Mouse (Mus musculus): Measurements from ENCODE around the gene Ptchd4.

Ptchd4 gene

DNA sequence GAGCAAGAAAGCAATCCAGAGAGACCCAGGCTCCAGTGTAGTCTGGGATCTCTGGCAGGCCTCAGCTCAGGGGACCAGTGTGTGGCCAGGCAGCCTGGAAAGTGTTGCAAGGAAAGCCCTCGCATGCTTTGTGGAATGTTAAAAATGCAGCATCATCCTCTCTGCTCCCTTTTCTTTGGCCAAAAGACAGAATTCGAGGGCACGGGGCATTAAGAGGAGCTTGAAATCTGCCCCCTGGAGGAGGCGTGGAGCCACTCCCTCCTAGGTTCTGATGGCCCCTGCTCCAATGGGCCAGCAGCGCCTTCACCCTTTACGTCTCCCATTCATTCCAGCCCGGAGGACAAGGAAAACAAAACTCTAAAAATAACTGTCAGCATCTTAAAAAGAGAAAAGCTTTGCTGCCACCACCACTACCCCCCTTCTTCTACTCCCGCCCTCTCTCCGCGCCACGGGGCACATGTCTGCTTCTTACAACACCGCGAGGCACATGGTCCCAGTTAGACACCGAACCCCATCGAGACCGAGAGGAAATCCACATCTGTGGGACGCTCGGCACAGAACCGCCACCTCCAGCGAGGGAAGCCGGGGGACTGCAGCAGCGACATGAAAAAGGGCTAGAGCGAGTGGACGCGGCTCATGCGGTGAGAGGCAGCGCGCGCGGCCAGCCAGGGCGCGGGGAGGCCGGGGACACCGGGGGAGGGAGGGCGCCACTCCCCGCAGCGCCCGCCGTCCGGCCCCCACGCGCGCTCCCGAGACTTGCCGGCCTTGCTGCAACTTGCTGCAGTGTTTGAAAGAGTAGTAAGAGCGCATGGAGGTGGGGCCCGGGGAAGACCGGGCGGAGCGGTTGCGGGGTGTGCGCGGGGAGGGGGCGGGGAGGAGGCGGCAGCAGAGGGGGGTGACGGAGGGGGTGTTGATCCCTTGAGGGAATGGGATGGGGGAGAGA lies at the start of gene Ptchd4:
Gene Ptchd4, plus strand, starts transcription at position 279 of the 943 bp plus-strand sequence.
- WGBS: 1% methylated on average over 55 of the region's 56 CpGs

DNA sequence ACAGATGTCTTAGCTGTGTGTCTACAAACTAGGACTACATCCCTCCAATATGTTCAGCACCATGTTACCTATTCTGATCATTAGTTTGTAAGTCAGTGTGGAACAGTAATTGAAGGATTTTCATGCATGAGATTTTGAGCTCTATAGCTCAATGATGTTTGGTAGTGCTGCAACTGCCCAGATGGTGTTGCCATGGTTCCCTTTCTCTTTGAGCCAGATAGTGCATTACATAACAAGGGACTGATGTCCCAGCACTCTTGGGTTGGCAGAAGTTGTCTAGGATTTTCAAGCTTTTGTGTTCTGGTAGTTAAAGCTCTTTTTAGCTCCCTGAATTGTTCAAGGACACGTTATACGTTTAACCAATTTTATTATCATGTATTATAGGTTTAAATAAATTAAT lies 38.9 kb upstream of the Ptchd4 start:
- WGBS: 37% methylated on average over 2 of the region's 2 CpGs

DNA sequence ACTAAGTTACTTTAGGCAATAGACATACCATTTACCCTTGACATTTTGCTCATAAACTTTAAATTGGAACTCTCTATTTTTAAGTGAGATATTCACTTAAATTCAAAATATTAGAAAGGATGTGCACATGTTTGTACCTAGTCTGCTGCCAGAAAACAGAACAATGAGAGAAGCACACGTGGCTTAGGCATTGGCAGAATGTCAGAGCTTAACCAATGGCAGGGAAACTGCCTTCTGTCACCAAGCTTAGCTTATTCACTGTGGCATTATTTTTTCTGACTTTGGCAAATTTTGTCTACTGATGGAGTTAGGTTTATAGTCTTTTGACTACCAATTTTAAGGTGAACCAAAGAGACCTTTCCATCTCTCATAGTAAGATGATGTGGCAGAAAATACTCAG lies 31.4 kb upstream of the Ptchd4 start:
- WGBS: 48% methylated on average over 1 of the region's 1 CpGs

DNA sequence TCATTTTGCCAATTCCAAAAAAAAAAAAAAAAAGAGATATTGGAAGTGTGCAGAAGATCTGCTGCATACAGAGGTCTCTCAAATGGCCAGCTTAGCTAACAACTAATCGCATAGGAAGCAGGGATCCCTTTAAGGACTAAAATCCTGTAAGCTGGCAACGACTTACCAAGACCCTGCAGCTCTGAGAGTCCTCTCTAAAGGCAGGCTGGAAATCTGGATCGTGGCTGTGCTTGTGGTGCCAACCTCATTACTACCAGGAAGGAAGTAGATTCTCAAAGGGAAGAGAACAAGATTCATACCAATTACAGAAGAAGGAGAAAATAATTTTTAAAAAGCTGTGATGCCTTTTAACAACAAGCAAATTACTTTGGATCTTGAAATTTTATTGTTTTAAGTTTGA lies 29.5 kb upstream of the Ptchd4 start:
- WGBS: 60% methylated on average over 3 of the region's 3 CpGs

DNA sequence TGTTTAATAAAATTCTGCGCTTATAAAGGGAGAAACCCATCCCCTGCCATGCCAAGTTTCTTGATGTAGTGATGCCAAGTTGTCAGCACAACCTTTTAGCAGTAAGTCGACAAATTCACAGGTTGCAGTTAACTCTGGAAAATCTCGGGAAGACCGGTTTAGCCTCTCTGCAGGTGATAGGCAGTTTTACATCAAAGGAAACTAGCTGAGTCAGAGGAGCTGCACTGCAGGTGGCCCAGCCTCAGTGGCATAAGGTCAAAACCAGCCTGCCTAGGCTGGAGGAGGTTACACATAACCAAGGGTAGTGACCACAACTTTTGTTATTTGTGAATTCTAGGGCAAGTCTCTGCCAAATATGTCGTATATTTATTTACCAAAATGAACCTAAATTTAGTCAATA lies 24.0 kb upstream of the Ptchd4 start:
- WGBS: 59% methylated on average over 5 of the region's 5 CpGs

DNA sequence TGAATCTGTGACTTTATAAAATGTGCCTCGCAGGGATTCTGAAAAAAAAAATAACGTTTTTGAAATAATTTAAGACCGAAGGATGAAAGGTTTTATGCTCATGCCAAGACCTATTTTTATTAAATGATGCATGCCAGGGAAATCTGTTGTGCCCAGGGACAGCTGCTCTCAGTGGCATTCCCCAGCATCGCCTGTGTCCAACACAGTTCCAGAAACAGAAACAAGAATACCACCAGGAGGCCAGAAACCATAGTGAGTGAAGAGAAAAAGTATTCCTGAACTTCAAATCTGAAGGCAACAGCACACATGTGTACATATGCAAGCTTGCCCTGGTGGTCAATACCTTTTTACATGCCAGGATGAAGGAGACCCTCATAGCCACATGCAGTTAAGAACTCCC lies 17.8 kb upstream of the Ptchd4 start:
- WGBS: 36% methylated on average over 4 of the region's 4 CpGs

DNA sequence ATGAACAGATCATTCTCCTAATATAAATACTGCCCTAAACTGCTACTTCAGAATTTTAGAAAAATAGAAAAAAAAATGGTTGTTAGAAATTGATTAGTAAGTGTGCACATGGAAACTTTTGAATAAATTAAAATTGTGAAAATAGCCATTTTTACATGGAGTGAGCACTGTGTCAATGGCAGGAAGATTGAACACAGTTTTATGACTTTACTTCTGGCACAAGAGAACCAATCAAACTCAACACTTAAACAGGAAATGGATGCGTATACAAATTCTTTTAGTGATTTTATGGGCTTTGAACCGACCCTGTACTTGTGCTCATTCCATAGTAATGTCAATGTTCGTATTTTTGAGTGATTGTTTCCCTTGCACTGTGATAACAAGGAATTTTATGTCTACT lies 16.1 kb upstream of the Ptchd4 start:
- 82% methylated on average over 3 of the region's 3 CpGs for WGBS

DNA sequence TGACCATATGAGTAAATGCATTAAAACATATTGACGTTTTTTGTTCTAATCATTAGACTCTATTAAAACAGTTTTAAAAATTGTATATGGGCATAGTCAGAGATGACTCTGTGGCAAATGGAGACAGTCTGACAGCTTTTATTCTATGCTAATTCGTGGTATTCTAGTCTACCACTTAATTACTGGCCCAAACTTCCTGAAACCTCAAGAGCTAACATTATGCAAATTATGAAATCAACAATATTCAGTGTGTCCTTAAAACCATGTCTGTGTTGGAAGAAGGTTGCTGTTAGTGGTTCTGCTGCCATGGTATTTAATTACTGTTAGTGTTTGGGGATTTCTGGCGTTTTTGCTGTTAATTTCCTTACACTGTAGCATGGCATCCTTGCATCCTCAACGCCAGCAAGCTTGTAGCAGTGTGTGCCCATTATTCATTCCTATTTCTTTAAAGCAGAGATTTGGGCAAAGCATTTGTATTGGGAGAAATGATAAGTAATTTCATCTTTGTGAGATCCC lies 12.6 kb upstream of the Ptchd4 start:
- WGBS: 71% methylated on average over 4 of the region's 4 CpGs

DNA sequence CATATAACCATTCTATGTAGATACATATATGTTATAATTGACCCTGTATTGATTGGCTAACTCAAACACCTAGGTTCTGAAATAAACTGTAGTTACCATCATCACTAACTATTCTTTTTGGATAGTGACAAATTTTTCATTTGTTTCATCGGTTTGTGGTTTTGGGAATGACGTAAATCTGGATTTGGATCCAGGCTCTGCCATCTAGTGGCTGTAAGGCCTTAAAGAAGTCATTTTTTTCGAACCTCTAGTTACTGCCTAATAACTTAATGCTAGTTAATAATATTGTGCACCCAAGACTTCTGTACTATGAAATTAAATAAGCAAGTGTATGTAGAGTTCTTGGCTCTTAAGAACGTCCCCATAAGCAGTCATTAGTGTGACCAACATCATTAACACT lies 11.5 kb upstream of the Ptchd4 start:
- WGBS: 48% methylated on average over 4 of the region's 4 CpGs

DNA sequence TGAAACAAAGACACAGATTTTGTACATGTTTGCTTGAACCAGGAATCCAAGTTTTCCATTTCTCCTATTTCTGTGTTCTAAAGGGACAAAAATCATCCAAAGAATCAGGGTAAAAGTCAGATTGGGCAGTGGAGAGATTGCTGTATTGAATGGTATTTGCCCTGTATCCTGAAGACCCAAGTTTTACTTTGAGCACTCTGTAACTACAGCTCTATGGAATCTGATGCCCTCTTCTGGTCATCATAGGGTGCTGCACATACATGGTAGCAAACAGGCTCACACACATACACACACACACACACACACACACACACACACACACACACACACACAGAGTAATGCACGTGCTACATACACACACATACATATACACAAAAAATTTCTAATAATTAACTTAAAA lies 8.7 kb upstream of the Ptchd4 start:
- 89% methylated on average over 1 of the region's 1 CpGs for WGBS

DNA sequence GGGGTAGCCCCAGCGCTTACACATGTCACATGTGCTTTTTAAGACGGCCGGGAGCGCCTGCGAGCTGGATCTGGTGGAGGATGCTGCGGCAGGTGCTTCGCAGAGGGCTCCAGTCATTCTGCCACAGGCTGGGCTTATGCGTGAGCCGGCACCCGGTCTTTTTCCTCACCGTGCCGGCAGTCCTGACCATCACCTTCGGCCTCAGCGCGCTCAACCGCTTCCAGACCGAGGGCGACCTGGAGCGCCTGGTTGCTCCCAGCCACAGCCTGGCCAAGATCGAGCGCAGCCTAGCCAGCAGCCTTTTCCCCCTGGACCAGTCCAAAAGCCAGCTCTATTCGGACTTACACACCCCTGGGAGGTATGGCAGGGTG lies 850 bp downstream of the Ptchd4 start:
- under 1% methylated on average over 22 of the region's 22 CpGs for WGBS

DNA sequence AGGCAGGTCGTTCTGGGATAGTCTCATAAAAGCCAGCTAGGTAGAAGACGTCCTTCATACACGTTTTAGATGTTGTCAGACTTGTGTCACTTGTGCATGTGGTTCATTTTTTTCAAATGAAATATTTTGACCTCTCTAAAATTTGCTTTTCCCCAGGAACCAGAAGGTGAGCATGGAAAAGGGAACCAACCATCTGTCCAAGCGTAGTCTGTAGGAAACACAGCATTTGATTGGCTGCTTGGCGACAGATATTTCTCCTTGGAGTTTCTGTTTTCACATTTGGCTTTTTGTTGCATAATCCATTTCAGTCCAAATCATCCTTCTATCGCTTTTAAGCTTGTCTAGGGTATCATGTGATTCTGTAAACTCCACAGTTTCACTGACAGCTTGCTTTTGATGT lies 20.8 kb downstream of the Ptchd4 start:
- WGBS: 74% methylated on average over 6 of the region's 6 CpGs

DNA sequence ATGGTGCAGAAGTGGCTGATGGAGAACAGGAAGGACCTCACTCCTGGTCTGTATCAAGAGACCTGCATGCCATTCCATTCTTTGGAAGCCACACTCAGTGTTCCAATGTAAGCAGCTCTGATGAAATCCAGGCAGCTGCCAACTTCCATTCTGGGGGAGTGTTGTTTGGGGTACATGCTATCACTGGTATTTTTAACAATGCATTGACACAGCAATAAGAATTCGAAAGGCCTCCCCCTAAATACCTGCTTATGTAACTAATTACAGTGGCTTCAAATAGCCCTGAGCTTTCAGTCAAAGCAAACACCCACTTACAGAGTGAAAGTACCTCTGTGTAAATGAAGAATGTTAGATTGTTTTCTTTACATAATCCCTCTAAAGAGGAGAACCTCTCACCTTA lies 42.7 kb downstream of the Ptchd4 start:
- WGBS: 21% methylated on average over 1 of the region's 1 CpGs

DNA sequence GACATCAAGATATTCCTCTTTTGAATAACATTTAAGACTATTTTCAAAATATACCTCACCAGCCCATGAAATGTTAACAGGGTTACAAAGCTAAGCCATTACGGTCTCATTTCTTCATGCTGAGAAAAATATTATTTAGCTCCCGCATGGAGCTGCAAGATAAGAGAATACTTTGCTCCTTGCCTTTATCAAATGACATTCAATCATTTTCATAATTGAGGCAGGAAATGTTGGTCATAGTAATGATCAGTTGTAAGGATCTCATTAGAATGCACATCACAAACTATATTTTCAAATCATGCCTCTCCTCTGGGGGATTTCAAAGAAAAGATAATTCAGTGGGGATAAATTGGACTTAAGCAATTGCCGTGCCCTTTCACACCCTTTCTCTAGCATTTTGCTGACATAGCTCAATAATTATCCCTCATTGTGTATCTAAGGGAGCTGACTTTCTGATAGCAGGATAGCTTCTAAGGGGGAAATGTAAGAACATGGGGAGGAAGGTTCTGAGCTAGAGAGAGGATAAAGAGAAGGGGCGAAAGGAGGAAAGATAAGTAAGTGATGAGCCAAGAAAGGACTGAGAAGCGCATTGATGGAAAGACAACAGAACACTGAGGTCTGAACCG lies 47.5 kb downstream of the Ptchd4 start:
- WGBS: 89% methylated on average over 6 of the region's 6 CpGs

DNA sequence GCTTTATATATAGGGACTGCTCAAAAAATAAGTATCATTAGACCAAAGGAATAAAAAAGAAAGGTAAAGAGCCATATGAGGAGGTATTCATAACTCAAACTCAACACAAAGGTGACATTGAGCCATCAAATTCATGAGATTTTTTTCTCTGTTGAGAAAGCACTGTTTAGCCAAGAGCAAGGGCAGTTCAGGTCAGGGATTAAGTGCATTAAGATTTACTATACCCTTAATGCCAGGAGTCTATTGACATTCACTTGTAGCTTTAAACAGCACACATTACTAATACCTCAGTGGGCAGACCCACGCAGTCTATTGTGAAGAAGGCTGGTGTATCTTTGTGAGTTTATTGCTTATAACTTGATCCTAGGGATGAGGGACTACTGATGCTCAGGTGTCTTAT lies 49.0 kb downstream of the Ptchd4 start:
- 82% methylated on average over 1 of the region's 1 CpGs for WGBS

DNA sequence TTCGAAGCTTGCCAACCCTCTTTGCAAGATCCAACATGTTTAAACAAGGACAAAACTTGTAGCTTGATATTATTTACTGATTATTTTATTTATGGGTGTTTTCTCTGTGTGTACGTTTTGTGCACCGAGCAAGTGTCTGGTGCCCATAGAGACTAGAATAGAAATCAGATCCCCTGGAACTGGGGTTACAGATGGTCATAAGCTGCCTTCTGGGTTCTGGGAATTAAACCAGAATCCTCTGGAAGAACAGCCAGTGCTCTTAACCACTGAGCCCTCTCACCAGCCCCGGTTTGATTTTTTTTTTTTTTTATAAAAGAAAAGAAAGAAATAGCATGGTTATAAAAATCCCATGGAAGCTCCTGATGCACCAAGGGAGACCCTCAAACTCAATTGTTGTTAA lies 59.1 kb downstream of the Ptchd4 start:
- WGBS: 85% methylated on average over 4 of the region's 4 CpGs

DNA sequence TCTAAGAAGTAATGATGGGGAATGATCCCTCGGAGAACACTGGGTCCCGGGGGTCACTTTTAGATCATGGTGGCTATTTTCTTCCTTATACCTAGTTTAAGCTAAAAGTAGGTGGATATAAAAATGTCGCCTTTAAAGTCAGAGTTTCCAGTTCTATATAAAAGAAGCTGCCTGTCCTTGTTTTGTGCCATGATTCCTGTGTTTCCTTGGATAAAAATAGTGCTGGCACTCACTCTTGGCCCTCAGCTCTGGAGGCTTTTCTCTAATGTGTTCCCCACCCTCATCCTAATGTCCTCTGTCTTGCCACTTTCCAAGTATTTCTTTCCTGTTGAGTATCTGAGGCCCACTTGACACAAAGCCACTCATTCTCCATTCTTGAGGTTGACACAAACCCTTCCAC lies 79.6 kb downstream of the Ptchd4 start:
- 66% methylated on average over 3 of the region's 3 CpGs for WGBS

DNA sequence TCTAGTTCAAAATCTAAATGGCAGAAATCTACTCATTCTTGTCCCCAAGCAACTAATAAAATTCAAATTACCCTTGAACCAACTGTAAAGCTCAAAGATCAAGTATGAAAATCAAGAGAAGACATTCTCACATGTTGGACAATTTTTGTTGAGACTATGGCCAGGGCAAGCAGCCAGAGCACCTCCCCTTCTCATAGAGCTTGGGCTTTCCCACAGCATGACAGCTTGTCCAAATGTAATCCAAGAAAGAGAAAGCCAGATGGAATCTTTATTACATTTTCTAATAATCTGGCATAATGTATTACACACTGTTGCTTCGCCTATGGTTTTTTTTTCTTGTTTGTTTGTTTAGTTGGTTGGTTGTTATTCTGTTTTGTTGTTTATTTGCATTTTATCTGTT lies 102.7 kb downstream of the Ptchd4 start:
- 98% methylated on average over 1 of the region's 1 CpGs for WGBS

DNA sequence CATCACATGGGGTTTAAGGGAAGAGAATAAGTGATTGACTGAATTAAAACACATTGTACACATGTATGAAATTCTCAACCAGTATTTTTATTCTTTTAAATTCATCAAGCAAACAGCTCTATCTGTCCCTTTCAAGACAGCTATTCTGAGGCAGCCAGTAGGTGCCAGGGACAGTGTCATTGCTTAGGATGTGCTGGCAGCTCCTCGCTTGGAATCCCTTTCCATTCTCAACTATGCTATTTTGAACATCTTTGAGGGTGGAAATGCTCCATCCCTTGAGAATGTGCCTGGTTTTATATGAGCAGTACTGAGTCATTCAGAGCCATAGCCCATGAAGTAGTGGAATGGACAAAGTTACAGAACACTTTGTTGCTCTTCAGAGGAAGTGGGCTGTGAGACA lies 112.2 kb downstream of the Ptchd4 start:
- WGBS: 50% methylated on average over 1 of the region's 1 CpGs

DNA sequence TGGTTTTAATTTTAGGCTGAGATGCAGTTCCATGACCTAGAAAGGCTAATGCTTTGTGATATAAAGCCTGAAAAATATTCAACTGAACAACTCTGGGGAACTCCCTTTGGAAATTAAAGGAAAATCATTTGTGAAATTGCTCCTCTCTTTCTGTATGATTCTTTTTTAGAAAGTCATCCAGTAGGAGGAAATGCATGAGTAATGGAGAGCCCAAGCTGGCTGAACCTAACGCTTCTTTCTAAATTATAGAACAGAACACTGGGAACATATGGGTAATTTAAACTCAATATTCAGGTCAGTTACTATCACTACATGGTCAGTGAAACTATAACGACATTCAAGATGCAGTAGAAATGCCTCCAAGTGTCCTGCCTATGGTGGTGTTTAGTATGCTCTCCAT lies 114.6 kb downstream of the Ptchd4 start:
- 62% methylated on average over 2 of the region's 2 CpGs for WGBS

DNA sequence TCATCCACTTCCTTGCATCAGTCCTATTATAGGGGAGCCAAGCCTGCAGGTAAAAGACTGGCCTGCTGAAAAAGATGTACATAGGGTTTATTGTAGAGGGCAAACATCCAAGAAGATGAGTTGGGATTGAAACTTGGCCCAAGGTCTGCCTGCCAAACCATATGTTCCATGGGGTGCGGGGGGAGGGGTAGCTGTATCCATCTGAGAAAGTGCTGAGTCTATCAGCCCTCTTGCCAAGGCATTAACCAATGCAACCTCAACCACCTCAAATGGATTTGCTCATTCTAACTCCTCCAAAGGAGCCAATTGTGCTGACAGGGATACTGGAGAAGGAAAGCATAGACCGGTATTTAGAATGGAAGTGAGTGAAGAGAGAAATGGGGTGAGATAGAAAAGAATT lies 136.5 kb downstream of the Ptchd4 start:
- 89% methylated on average over 2 of the region's 2 CpGs for WGBS

DNA sequence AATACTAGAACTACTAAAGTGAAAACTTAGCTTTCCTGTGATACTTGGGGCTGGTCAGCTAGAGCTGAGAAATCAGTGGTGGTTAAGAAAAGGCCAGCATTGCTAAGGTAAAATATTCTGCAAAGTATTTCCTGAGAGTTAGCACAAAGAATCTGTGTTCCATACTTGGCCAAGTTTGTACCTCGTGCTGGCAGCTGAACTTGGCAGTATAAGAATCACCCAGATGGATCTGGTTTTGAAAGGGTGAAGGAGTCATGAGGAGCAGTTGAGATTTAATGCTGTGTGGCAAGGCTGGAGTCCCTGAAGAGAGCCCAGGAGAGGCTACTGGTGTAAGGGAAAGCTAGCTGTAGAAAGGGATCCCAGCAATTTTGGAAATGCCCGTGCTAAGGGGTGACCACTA lies 140.7 kb downstream of the Ptchd4 start:
- WGBS: 55% methylated on average over 2 of the region's 2 CpGs

Measured in cerebral cortex, adult 2 months (tissue).